Mouse (Mus musculus) urinary bladder, adult 2 months (tissue): ENCODE data around the gene Emc9. TPM values are rescaled to one million over a fixed set of nuclear protein-coding genes. Genes with fewer than 3 reads are reported as not detected.

Experiments used
- DNase-seq: peaks from one replicate; pipeline ENCODE4 v3.0.0; 2022; ENCODE audit warnings: low spot score
- polyA plus RNA-seq: library from polyadenylated mRNA; depleted of rRNA; stranded (reverse); fragments of >200 nt; gene quantifications from 2 replicates; pipeline ENCODE4 v1.2.3, GENCODE M21; 2012; rRNA removed

Gene Emc9
- 19.3 and 21.2 TPM in 2 replicates for polyA plus RNA-seq

- peak; percentile 60 for DNase-seq
These were observed at the start of gene Emc9 for GRCm38 (mm10) chr14:55584702-55585565. Gene Emc9 (minus strand): TSS chr14:55585302.

GRCm38 (mm10) chr14:55629312-55629711, 44.2 kb upstream of the Emc9 start:
- no peak for DNase-seq

- DNase-seq: no peak
These were observed 43.1 kb upstream of the Emc9 start for GRCm38 (mm10) chr14:55628077-55628827.

- DNase-seq: no peak
These were observed 33.5 kb upstream of the Emc9 start for GRCm38 (mm10) chr14:55618486-55619195.

GRCm38 (mm10) chr14:55617822-55618221, 32.7 kb upstream of the Emc9 start, which contains the start of gene Rec8:
Gene Rec8 (plus strand): TSS chr14:55618037.
- DNase-seq: no peak

GRCm38 (mm10) chr14:55616844-55617243, 31.7 kb upstream of the Emc9 start:
- no peak for DNase-seq

GRCm38 (mm10) chr14:55615876-55616275, 30.8 kb upstream of the Emc9 start:
- DNase-seq: no peak

GRCm38 (mm10) chr14:55614565-55615178, 29.6 kb upstream of the Emc9 start:
- no peak for DNase-seq

GRCm38 (mm10) chr14:55613346-55613745, 28.2 kb upstream of the Emc9 start:
- DNase-seq: no peak

GRCm38 (mm10) chr14:55608339-55608738, 23.2 kb upstream of the Emc9 start:
- no peak for DNase-seq

GRCm38 (mm10) chr14:55605743-55606459, 20.8 kb upstream of the Emc9 start:
- no peak for DNase-seq

- DNase-seq: no peak
These were observed 19.7 kb upstream of the Emc9 start for GRCm38 (mm10) chr14:55604823-55605222.

GRCm38 (mm10) chr14:55603633-55604576, 18.8 kb upstream of the Emc9 start:
- peak; percentile 67 for DNase-seq

- no peak for DNase-seq
These were observed 18.1 kb upstream of the Emc9 start, which contains the start of gene Irf9 for GRCm38 (mm10) chr14:55603271-55603632. Gene Irf9 (plus strand): TSS chr14:55603571.

- DNase-seq: no peak
These were observed 13.7 kb upstream of the Emc9 start for GRCm38 (mm10) chr14:55598521-55599390.

GRCm38 (mm10) chr14:55596036-55596690, 11.1 kb upstream of the Emc9 start:
- no peak for DNase-seq

GRCm38 (mm10) chr14:55592226-55592625, 7.1 kb upstream of the Emc9 start:
- DNase-seq: no peak

GRCm38 (mm10) chr14:55591331-55591891, 6.3 kb upstream of the Emc9 start, which contains the start of gene Rnf31:
Gene Rnf31 (plus strand): TSS chr14:55591708.
- peak; percentile 81 for DNase-seq
